Mouse (Mus musculus) CH12.LX (cell line): Measurements from ENCODE around the gene BC003965. TPM values are rescaled to one million over a fixed set of nuclear protein-coding genes. Genes with fewer than 3 reads are reported as not detected.

Source experiments
- DNase-seq: peaks from one replicate; pipeline ENCODE4 v3.0.0-alpha.2; 2013; ENCODE audit errors: extremely low read depth
- H3K27ac ChIP-seq: 2 replicates; pipeline ENCODE4 v1.5.1; 2012; ENCODE audit warnings: low read depth, mild to moderate bottlenecking, control low read depth, moderate library complexity; ENCODE audit not compliant: insufficient read depth
- H3K27me3 ChIP-seq: replicated peaks from 2 replicates; pipeline ENCODE3; 2012; ENCODE audit warnings: inconsistent platforms
- H3K36me3 ChIP-seq, 2 experiments: replicated peaks in 1 of 2; 2 replicates each; pipeline versions ENCODE3 to v1.6.1; 2012; ENCODE audit warnings: inconsistent platforms in 1 of 2, low read length in 1 of 2, mild to moderate bottlenecking in 1 of 2, mixed read lengths in 1 of 2, moderate library complexity in 1 of 2; ENCODE audit not compliant: control insufficient read depth in 1 of 2, insufficient read depth in 1 of 2
- H3K4me1 ChIP-seq, 2 experiments: 2 replicates each; pipeline ENCODE4 v1.6.1; 2012; ENCODE audit warnings: inconsistent platforms in 1 of 2, moderate library complexity in 1 of 2; ENCODE audit not compliant: insufficient read depth in 2 of 2, control insufficient read depth in 1 of 2
- H3K4me2 ChIP-seq: 2 replicates; pipeline ENCODE4 v1.6.1; 2012; ENCODE audit warnings: low read depth, mild to moderate bottlenecking, control low read depth; ENCODE audit not compliant: poor library complexity, insufficient read depth, severe bottlenecking
- H3K4me3 ChIP-seq, 3 experiments: fragments of 150-350 bp in 1 of 3; sonication (generic) in 1 of 3; replicated peaks in 1 of 3; 2 replicates each; pipeline versions ENCODE3 to v1.5.1; 2011 to 2012; ENCODE audit warnings: low read depth in 2 of 3, low read length in 2 of 3, mild to moderate bottlenecking in 2 of 3, moderate library complexity in 2 of 3, control low read depth in 1 of 3, improper control_type of control experiment in 1 of 3, inconsistent platforms in 1 of 3, mixed read lengths in 1 of 3; ENCODE audit not compliant: poor library complexity in 1 of 3
- H3K79me2 ChIP-seq: replicated peaks from 2 replicates; pipeline ENCODE4 v1.6.1; 2012; ENCODE audit warnings: mild to moderate bottlenecking, moderate library complexity; ENCODE audit not compliant: control insufficient read depth, poor library complexity, insufficient read depth, severe bottlenecking; ENCODE audit errors: extremely low read depth
- H3K9ac ChIP-seq: 2 replicates; pipeline ENCODE4 v1.6.1; 2012; ENCODE audit warnings: low read depth, mild to moderate bottlenecking, control low read depth, moderate library complexity; ENCODE audit not compliant: insufficient read depth
- H3K9me3 ChIP-seq: replicated peaks from 2 replicates; pipeline ENCODE3; 2012; ENCODE audit warnings: low read length, inconsistent platforms, mixed read lengths
- CHD1 ChIP-seq: IDR thresholded peaks from 2 replicates; pipeline ENCODE4 v1.6.1; 2012; ENCODE audit warnings: low read depth, low read length, improper control_type of control experiment, inconsistent platforms
- CHD2 ChIP-seq: IDR thresholded peaks from 2 replicates; pipeline ENCODE4 v1.6.1; 2011; ENCODE audit warnings: low read length, improper control_type of control experiment
- E2F4 ChIP-seq: IDR thresholded peaks from 2 replicates; pipeline ENCODE4 v1.6.1; 2011; ENCODE audit warnings: low read depth, low read length, improper control_type of control experiment; ENCODE audit not compliant: insufficient replicate concordance
- GABPA ChIP-seq: IDR thresholded peaks from 2 replicates; pipeline ENCODE4 v1.6.1; 2012; ENCODE audit warnings: low read depth, low read length, improper control_type of control experiment, inconsistent platforms; ENCODE audit not compliant: insufficient replicate concordance
- HCFC1 ChIP-seq: IDR thresholded peaks from 2 replicates; pipeline ENCODE4 v1.6.1; 2012; ENCODE audit warnings: low read depth, mild to moderate bottlenecking, inconsistent platforms, low read length, improper control_type of control experiment
- JUND ChIP-seq: conservative IDR thresholded peaks from 2 replicates; pipeline ENCODE4 v1.6.1; 2011; ENCODE audit warnings: low read depth, low read length, improper control_type of control experiment
- MAZ ChIP-seq: IDR thresholded peaks from 2 replicates; pipeline ENCODE4 v1.6.1; 2012; ENCODE audit warnings: low read depth, mild to moderate bottlenecking, inconsistent platforms, low read length, improper control_type of control experiment, moderate library complexity
- MEF2A ChIP-seq: IDR thresholded peaks from 2 replicates; pipeline ENCODE4 v1.6.1; 2014; ENCODE audit warnings: low read depth, mild to moderate bottlenecking, inconsistent platforms, low read length, improper control_type of control experiment, borderline replicate concordance
- MXI1 ChIP-seq: IDR thresholded peaks from 2 replicates; pipeline ENCODE4 v1.6.1; 2011; ENCODE audit warnings: mild to moderate bottlenecking, low read depth, low read length, improper control_type of control experiment
- MYC ChIP-seq: IDR thresholded peaks from 2 replicates; pipeline ENCODE4 v1.6.1; 2011; ENCODE audit warnings: low read depth, mild to moderate bottlenecking, improper control_type of control experiment, low read length
- NELFE ChIP-seq: IDR thresholded peaks from 2 replicates; pipeline ENCODE4 v1.6.1; 2011; ENCODE audit warnings: low read depth, low read length, improper control_type of control experiment
- RAD21 ChIP-seq: IDR thresholded peaks from 2 replicates; pipeline ENCODE4 v1.6.1; 2011; ENCODE audit warnings: low read depth, mild to moderate bottlenecking, low read length, improper control_type of control experiment, moderate library complexity
- RCOR1 ChIP-seq: conservative IDR thresholded peaks from 2 replicates; pipeline ENCODE4 v1.6.1; 2012; ENCODE audit warnings: low read depth, mild to moderate bottlenecking, inconsistent platforms, low read length, improper control_type of control experiment
- SMC3 ChIP-seq: IDR thresholded peaks from 2 replicates; pipeline ENCODE4 v1.6.1; 2011; ENCODE audit warnings: low read depth, low read length, improper control_type of control experiment
- TBP ChIP-seq: conservative IDR thresholded peaks from 2 replicates; pipeline ENCODE4 v1.6.1; 2011; ENCODE audit warnings: low read depth, low read length, improper control_type of control experiment
- UBTF ChIP-seq: IDR thresholded peaks from 2 replicates; pipeline ENCODE4 v1.6.1; 2012; ENCODE audit warnings: low read depth, mild to moderate bottlenecking, inconsistent platforms, low read length, improper control_type of control experiment, moderate library complexity
- ZC3H11A ChIP-seq: IDR thresholded peaks from 2 replicates; pipeline ENCODE4 v1.6.1; 2012; ENCODE audit warnings: low read depth, mild to moderate bottlenecking, inconsistent platforms, low read length, improper control_type of control experiment
- ZKSCAN1 ChIP-seq: IDR thresholded peaks from 2 replicates; pipeline ENCODE4 v1.6.1; 2012; ENCODE audit warnings: low read depth, inconsistent platforms, low read length, improper control_type of control experiment, borderline replicate concordance
- ZMIZ1 ChIP-seq: IDR thresholded peaks from 2 replicates; pipeline ENCODE4 v1.6.1; 2012; ENCODE audit warnings: low read depth, mild to moderate bottlenecking, inconsistent platforms, low read length, improper control_type of control experiment
- dilution Hi-C: fragments of 300-500 bp; cut with MboI; formaldehyde crosslinking; loops from 2 replicates; pipeline ENCODE4 v1.14.3; 2020; ENCODE audit warnings: low sequenced_read_pairs; ENCODE audit not compliant: extremely low pct_unique_long_range_greater_than_20kb, extremely low pct_ligation_motif_present
- in situ Hi-C: fragments of 300-500 bp; cut with MboI; formaldehyde crosslinking; loops from 3 replicates; pipeline ENCODE4 v1.14.3; 2019; ENCODE audit warnings: low sequenced_read_pairs, low pct_ligation_motif_present, low pct_unique_long_range_greater_than_20kb, mixed read lengths
- polyA plus RNA-seq: library from polyadenylated mRNA; unstranded; fragments of >175 nt; gene quantifications from 2 replicates; pipeline ENCODE4 v1.2.1, GENCODE M21; 2012; ENCODE audit warnings: low read depth; ENCODE audit not compliant: insufficient read length
- total RNA-seq, 2 experiments: library from RNA; depleted of rRNA; stranded (reverse); fragments of 300-350 nt in 1 of 2; fragments of >200 nt in 1 of 2; gene quantifications; 2 replicates each; pipeline ENCODE4 v1.2.3; 2012 to 2014

The BC003965 gene
- total and polyA plus RNA-seq, 3 experiments, result 18.7 to 24.9 (median 24.7) TPM

- Histone ChIP-seq H3K4me1 (no peaks in the 10 kb centered on the region), H3K27ac (no peak overlapping the region), H3K27me3 (peaks cover 50% of the 10 kb centered on the region), H3K9me3 (no peaks in the 10 kb centered on the region), H3K36me3 (peaks cover 6 to 24% of the 10 kb centered on the region in 2 experiments), H3K4me3 (no peak overlapping the region), H3K4me2 (no peak overlapping the region), H3K9ac (no peak overlapping the region), H3K79me2 (no peaks in the 10 kb centered on the region)
- dilution Hi-C loops (no loop called here), in situ Hi-C loops (no loop called here)
- TF ChIP-seq NELFE, result no peak
- no peak for TF ChIP-seq TBP
- TF ChIP-seq ZC3H11A, result no peak
- no peak for TF ChIP-seq ZMIZ1
- TF ChIP-seq E2F4, result no peak
- TF ChIP-seq RAD21, result no peak
- TF ChIP-seq MYC, result no peak
- no peak for TF ChIP-seq RCOR1
- DNase-seq, result no peak
Measured at GRCm38 (mm10) chr17:25165970-25166671, 18.2 kb upstream of the BC003965 start.

DNA sequence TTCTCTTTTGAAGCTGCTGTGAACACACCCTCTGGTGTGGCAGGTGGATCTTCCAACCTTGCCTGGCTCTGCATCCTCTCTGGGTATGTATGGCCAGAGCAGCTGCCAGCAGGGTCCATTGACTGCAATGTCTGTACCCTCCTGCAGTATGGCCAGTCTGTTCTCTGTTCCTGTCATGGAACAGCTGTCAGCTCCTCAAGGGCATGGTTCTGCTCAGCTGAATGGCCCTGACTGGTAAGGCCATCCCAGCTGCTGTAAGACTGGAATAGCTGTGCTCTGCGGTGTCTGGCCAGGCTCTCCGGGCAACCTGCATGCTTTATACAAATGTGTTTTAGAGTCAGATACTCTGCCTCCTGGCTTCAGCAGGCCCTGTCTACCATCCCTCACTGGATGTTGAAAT is 14.6 kb upstream of the BC003965 start:
- Histone ChIP-seq H3K4me2 (no peak overlapping the region), H3K4me1 (no peaks in the 10 kb centered on the region), H3K79me2 (no peaks in the 10 kb centered on the region), H3K27ac (no peak overlapping the region), H3K9ac (no peak overlapping the region), H3K36me3 (no peaks in the 10 kb centered on the region), H3K27me3 (peaks cover 81% of the 10 kb centered on the region), H3K4me3 (no peak overlapping the region), H3K9me3 (no peaks in the 10 kb centered on the region)
- dilution Hi-C loops (no loop called here), in situ Hi-C loops (no loop called here)
- no peak for TF ChIP-seq CHD2
- no peak for TF ChIP-seq MEF2A
- TF ChIP-seq NELFE, result no peak
- TF ChIP-seq UBTF, result no peak
- TF ChIP-seq TBP, result no peak
- TF ChIP-seq GABPA, result no peak
- no peak for TF ChIP-seq ZKSCAN1
- TF ChIP-seq SMC3, result no peak
- TF ChIP-seq CHD1, result no peak
- TF ChIP-seq MAZ, result no peak
- TF ChIP-seq JUND, result no peak
- no peak for TF ChIP-seq MXI1
- no peak for TF ChIP-seq HCFC1
- DNase-seq, result no peak
